ENCODE assay signal across 20 mouse cellular contexts in genomic region chr1:151113199-151113598, GRCm38 (mm10).
A peak's percentile ranks its signal among the peaks of the same experiment; 100 is the strongest.
DNase-seq lines count a peak whose midpoint lies in the region; ATAC-seq lines count a peak whose summit lies in the region.
"Had no signal": no experiment of that assay in that cellular context is flagged by ENCODE, and none has a peak within 500 bp of the region (broad histone marks: within the 10 kb centered on the region; RNA-seq: fewer than 3 reads in every experiment).

No protein-coding gene starts in this region.

- H3K4me2 ChIP-seq in liver, embryonic 11.5 days, result no peak overlapping the region
- no peak overlapping the region for H3K4me2 ChIP-seq in liver, embryonic 12.5 days
- H3K4me2 ChIP-seq: embryonic facial prominence, embryonic 12.5 days; neural tube, embryonic 15.5 days had no signal

- H3K9ac ChIP-seq in liver, embryonic 11.5 days (ENCODE audit: low read depth, low read length), result no peak overlapping the region
- H3K9ac ChIP-seq in liver, embryonic 12.5 days, result no peak overlapping the region
- H3K9ac ChIP-seq: embryonic facial prominence, embryonic 12.5 days; neural tube, embryonic 15.5 days had no signal

- no peak overlapping the region for H3K27ac ChIP-seq in liver, embryonic 11.5 days (ENCODE audit: low read depth, low read length)
- H3K27ac ChIP-seq in liver, embryonic 12.5 days, result peak overlapping the region; percentile 56
- H3K27ac ChIP-seq: embryonic facial prominence, embryonic 12.5 days; layer of hippocampus, adult 2 months; neural tube, embryonic 15.5 days had no signal

- DNase-seq in liver, embryonic 11.5 days (ENCODE audit: low spot score), result no peak
- DNase-seq in liver, result no peak
- DNase-seq in cerebellum, postnatal 36 days, result no peak
- no peak for DNase-seq in ovary, adult 18-20 months (ENCODE audit: low spot score)
- DNase-seq: cerebellum, adult 18-20 months; kidney, adult 18-20 months; kidney, postnatal 10 days; layer of hippocampus, postnatal 36 days; lung, postnatal 14 days; right cerebral cortex, postnatal 4 days; thymus, postnatal 36 days had no signal

- H3K4me1 ChIP-seq in liver, embryonic 11.5 days (replicated peaks; ENCODE audit: control insufficient read depth, insufficient read depth, low read length), result peaks cover 8% of the 10 kb centered on the region; the same call in 1 of the 2 replicates
- peaks cover 28% of the 10 kb centered on the region for H3K4me1 ChIP-seq in liver, embryonic 12.5 days

- no peaks in the 10 kb centered on the region for H3K27me3 ChIP-seq in liver, embryonic 11.5 days (replicated peaks; ENCODE audit: control insufficient read depth, insufficient read depth, low read length)
- peaks cover 13% of the 10 kb centered on the region; the same call in 1 of the 2 replicates for H3K27me3 ChIP-seq in liver, embryonic 12.5 days (replicated peaks)
- H3K27me3 ChIP-seq: embryonic facial prominence, embryonic 12.5 days; neural tube, embryonic 15.5 days had no signal

- no peak overlapping the region for H3K4me3 ChIP-seq in liver, embryonic 11.5 days (ENCODE audit: low read depth, low read length)
- no peak overlapping the region for H3K4me3 ChIP-seq in liver, embryonic 12.5 days
- H3K4me3 ChIP-seq: embryonic facial prominence, embryonic 12.5 days; layer of hippocampus, adult 2 months; neural tube, embryonic 15.5 days had no signal

- H3K9me3 ChIP-seq in liver, embryonic 11.5 days (ENCODE audit: control insufficient read depth, low read length), result no peaks in the 10 kb centered on the region
- no peaks in the 10 kb centered on the region for H3K9me3 ChIP-seq in liver, embryonic 12.5 days (replicated peaks)
- H3K9me3 ChIP-seq: embryonic facial prominence, embryonic 12.5 days; neural tube, embryonic 15.5 days had no signal

- 71% methylated on average over 2 of the region's 2 CpGs for WGBS in liver, embryonic 11.5 days
- WGBS in liver, embryonic 12.5 days (ENCODE audit: insufficient replicate concordance), result 56% methylated on average over 2 of the region's 2 CpGs

- ATAC-seq in liver, embryonic 11.5 days (replicated peaks; ENCODE audit: low FRiP score), result peak; percentile 71
- ATAC-seq in common myeloid progenitor, adult 5-6 weeks (replicated peaks; ENCODE audit: low read depth, poor library complexity, severe bottlenecking), result 0 out of 2 replicates have a peak, but pooled peaks have one; percentile 32
- ATAC-seq in liver, embryonic 12.5 days, result peak; percentile 91
- ATAC-seq in megakaryocyte-erythroid progenitor cell, adult 5-6 weeks (replicated peaks; ENCODE audit: low FRiP score, low TSS enrichment, poor library complexity, severe bottlenecking), result 0 out of 2 replicates have a peak, but pooled peaks have one; percentile 52
- ATAC-seq: activated CD4-positive, CD25-positive, alpha-beta regulatory T cell, adult 4 months; forebrain, embryonic 16.5 days; midbrain, embryonic 16.5 days had no signal

- H3K36me3 ChIP-seq in liver, embryonic 11.5 days (ENCODE audit: control insufficient read depth, insufficient read depth, low read length), result no peaks in the 10 kb centered on the region
- H3K36me3 ChIP-seq in liver, embryonic 12.5 days, result no peaks in the 10 kb centered on the region
- H3K36me3 ChIP-seq: embryonic facial prominence, embryonic 12.5 days; neural tube, embryonic 15.5 days had no signal

Comparison
In these comparisons a context has a peak if more than half of its experiments do, and no peak if none do; other contexts are left out.
1. ATAC-seq: peak in every context shown above with its lines; median percentile 91 in liver, embryonic 12.5 days; 71 in liver, embryonic 11.5 days; 52 in megakaryocyte-erythroid progenitor cell, adult 5-6 weeks; 32 in common myeloid progenitor, adult 5-6 weeks.